Mouse (Mus musculus) adrenal gland, adult 18-20 months (tissue): ENCODE measurements around the gene Cnih3. TPM values are rescaled to one million over a fixed set of nuclear protein-coding genes. Genes with fewer than 3 reads are reported as not detected.
A peak's percentile ranks its signal among the peaks of the same experiment; 100 is the strongest.

Experiments
- DNase-seq, 2 experiments: peaks; one replicate each; pipeline ENCODE4 v3.0.0; 2021 to 2022; ENCODE audit warnings: low spot score in 2 of 2
- long read RNA-seq, 2 experiments: library from polyadenylated mRNA; stranded (forward); transcript quantifications; one replicate each; pipeline ENCODE4 v2.0.0; 2021
- total RNA-seq, 2 experiments: library from RNA; stranded (reverse); gene quantifications; 1 replicate in 1 of 2; 2 replicates in 1 of 2; pipeline ENCODE4 v1.2.3; 2021

Gene Cnih3
- total RNA-seq, result not detected
- long read RNA-seq, experiment 1, result 0 reads
- long read RNA-seq, experiment 2, result 0 reads

DNA sequence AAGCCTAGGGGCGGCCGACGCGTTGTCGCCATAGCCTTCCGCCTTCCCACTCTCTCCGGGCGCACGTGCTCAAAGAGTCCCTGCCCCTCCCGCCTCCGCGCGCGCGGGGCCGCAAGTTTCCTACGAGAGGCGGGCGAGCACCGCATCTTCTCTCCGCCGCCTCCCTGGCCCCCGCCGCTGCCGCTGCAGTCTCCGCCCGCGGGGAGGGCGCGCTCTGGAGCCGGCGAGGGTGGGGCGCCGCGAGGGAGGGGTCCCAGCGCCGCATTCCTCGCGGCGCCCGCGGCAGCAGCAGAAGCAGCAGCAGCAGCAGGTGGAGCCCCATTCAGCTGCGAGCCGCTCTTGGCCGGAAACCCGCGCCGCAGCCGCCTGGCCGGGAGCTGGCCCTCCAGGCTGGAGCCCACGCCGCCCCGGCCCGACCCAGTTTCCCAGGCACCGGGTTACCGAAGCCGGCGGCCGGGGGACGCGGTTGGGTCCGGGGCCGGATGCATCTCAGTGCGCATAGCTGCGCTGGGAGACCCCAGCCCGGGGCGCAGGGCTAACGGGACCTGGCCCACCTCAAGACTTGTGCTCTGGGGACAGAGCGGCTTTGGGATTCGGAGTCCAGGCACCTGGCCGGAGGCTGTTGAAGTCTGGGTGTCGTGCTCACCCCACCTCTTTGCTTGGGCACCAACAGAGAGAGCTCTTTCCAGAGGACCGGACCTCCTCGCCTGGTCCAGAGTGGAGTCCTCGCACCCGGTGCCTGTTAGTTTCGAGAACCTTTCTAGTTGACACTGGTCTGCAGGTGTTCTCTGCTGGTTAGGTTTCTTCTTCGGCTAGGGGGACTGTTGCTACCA lies at the start of gene Cnih3:
Gene Cnih3 (plus strand): TSS at position 262 of the 833 bp plus-strand sequence.
- peak; percentile 14 to 36 for DNase-seq

DNA sequence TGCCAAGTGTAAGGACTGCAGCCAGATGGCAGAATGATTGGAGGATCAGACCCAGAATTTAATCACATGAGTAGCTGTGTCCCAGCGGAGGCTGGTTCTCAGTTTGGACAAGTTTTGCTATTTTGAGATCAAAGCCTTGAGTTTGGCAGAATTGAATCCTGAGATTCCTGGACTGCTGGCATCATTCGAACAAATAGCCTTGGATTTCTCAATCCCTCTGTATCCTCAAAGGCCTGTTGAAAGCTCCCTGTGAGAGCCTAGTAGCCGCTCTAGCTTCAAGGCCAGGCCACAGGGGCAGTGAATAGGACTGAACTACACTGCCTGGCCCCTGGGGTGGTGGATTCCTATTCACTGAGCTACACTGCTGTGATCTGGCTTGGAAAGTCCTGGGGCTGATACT lies 44.4 kb upstream of the Cnih3 start:
- DNase-seq, result peak; percentile 22 to 26

DNA sequence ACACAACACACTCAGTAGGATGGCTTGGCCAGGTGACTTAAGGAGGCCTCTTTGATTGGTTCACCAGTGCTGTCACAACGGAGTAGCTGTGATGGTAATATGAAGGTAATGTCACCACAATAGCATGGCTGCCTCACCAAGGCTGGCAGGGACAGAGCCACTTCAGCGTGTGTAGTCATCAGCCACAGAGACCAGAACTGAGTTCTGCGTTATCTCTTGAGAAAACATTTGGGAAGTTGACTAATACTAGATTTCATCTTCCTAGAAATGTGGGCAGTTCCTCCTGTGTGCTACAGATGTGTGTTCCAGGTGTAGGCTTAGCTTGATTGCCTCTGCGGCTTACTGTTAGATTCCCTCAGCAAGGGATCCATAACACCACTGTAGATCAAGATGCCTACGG lies 41.7 kb upstream of the Cnih3 start:
- no peak for DNase-seq

DNA sequence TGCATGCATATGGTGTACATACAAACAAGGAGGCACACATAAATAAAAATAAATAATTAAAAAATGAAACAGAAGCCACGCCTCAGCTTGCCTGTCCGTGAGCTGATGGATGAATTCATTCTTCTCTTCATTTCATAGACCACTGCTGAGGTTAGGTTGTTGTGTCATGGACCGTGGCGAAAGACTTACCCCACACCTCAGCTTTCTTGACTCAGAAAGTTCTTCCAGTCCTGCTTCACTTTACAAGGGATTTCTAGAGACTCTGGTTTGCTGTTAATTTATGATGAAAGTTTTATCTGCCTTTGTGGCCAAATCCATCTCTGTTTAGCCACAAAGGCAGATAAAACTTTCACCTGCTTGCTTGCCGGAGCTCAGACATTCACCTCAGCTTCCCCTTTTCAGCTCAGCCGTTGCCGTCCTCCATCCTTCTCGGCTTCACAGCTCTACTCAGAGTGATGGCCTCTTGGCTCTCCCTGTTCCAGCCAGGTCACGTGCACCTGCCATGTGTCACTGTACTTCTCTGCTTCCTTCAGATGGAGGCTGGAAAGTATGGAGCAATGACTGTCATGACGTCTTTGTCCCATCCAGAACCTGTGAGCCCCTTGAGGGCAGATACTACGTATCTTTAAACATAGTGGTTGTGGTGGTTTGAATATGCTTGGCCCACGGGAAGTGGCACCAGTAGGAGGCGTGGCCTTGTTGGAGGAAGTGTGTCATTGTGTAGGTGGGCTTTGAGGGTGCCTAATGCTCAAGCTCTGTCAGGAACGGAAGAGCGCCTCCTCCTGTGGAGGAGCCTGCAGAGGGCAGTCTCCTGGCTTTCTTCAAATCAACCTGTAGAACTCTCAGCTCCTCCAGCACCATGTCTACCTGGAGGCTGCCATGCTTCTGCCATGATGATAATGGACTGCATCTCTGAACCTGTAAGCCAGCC lies 40.0 kb upstream of the Cnih3 start:
- no peak for DNase-seq

DNA sequence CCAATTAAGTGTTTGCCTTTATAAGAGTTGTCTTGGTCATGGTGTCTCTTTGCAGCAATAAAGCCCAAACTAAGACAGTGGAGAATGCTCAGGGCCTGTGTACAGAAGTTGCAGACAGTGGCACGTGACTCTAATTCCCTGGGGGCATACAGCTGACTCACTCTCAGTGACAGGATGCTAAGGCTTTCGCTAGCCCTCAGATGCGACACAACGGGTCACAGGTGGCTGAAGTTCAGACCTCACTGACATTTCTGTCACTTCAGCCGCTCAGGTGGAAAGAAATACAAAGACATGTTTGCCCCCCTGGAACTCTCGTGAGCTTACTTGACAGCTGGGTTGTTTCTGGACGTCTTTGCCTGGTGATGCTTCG lies 39.4 kb upstream of the Cnih3 start:
- DNase-seq, result no peak

DNA sequence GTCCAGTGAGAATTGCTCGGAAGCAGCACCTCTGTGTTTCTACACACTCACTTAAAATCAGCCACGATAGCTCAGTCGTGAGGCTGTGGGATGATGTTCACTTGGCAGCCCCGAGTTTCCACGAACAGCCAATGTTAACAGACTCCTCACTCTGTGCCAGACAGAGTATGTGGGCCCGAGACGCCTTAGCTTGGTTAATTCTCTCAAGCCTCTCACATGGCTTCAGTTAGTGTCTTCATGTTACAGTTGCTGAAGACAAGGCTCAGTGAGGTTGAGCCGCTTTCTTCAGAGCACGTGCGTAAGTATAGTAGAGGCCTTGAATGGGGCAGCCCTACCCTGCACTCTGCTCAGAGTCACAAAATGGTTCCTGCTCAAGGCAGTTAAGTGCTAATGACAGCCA lies 38.1 kb upstream of the Cnih3 start:
- DNase-seq, result no peak

DNA sequence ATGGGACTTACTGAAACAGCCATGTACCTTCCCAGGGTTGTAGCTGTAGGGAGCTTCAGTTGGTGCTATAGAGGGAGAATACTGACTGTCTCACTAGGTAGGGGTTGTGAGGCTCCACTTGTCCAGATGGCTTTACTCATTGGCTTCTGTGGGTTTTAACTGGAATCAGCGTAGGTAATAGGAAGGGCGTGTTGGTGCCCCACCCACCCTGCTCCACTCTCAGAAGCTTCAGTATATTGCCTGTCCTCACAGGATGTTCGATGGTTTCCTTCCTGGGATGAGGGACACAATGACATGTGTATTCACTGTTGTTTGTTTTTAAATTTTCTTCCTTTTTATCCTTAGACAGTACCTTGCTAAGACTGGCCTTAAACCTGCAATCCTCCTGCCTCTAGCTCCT lies 37.1 kb upstream of the Cnih3 start:
- DNase-seq, result no peak

DNA sequence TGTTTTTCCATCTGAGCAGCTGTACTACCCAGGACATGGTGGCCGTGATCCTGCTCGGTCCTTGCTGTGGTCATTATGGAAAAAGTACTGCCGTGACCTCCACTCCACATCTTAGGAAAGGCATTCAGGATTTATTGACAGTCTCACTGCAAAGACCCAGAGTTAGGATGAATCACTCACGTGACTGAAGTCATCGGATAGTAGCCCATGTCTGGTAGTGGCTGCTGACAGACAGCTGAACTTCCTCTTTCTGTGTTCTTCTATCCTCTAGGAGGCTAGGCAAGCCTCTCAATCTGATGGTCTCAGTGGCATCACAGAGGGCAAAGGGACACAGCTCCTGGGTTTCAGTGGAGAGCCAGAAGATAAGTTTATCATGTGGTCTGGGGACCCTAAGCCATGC lies 35.9 kb upstream of the Cnih3 start:
- DNase-seq, result no peak

DNA sequence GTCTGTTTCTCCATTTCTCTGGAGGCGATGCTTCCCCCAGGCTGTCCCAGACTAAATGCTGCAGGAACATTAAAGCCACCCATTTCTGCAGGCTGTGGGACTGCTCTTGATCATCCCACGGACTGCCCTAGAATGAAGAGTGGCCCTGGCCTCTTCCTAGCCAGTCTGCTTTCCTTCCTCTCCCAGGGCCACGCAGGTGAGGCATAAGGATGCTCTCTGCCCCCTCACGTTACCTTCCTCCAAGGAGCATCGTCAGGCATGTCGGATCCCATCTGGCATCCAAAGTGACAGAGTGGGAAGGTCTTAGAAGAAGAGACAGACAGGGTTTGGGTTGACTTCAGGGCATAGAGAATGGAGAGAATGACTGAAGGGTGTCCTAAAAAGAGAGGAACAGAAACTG lies 33.0 kb upstream of the Cnih3 start:
- DNase-seq, result no peak

DNA sequence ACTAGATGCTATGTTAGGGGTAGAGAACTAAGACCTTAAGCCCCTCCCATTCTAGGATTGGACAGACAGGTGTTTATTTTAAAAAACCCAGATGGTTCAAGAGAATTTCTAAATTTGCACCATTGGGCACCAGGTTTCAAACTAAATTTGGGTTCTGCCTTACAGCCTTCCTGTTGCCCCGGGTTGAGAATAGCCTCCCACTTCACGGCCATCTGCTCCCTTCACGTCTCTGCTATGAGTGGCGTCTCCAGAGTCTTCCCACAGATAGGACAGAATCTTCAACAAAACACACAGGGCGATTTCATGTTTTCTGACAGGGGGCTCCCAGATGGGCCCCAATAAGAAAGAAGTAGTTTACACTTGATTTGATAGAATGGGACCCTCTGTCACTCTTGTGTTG lies 31.3 kb upstream of the Cnih3 start:
- DNase-seq, result no peak

DNA sequence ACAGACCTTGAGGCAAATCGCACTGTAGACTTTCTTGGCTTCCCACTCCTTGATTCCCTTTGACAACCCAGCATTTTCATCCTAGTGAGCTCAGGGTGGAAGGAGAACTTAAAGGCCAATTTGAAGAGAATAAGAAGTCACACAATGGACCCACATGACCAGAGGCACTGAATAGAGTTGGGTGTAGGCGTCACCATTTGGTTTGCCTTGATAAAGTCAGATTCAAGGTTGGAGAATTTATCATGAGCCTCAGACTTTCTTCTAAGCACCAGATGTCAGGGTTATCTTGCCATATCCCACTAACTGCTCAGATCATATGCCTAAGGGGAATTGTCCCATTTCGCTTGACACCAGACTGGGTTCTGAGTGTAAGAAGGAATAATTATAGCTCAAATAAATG lies 29.3 kb upstream of the Cnih3 start:
- no peak for DNase-seq

DNA sequence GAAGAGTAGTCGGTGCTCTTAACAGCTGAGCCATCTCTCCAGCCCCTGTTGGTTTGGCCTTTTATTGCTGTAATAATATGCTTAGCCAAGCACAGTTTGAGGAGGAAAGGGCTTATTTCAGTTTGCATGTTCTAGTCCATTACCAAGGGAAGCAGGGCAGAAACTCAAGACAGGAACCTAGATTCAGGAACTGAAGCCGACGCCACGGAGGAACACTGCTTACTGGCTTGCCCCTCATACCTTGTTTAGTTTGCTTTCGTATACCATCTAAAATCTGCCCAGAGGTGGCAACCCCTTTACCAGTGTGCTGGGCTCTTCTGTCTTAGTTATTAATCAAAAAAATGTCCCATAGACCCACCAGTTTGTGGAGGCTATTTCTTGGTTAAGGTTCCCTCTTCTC lies 25.3 kb upstream of the Cnih3 start:
- DNase-seq, result no peak

DNA sequence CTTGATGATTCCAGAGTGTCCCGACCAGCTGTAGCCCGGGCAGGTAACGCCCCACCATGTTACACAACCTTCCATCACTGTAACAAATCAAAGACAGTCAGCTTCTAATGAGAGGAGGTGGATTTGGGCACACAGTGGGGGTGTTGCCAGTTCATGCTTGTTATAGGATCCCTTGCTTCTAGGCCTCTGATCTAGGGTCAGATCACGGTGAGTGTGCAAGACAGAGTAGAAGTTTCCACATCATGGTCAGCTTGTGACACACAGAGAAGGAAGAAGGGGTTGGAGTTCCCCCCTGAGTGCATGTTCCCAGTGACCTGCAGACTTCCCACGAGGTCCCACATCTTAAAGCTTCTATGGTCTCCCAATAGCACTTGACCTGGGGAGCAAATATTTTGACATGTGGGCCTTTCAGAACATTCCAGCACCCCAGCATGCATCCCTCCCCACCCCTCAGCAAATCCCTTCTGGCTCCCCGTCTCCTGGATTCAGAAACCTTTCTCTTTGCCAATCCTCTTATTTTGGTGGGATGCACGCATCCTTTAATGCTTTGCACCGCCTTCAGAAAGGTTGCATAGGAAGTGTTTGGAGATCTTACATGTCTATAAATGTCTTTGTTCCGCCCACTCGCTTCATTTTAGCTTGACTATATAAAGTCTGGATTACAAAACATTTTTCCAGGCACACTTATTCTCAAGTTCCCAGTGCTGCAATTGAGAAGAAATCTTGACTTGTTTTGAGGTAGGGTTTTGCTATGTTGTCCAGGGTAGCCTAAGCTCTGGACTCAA lies 24.6 kb upstream of the Cnih3 start:
- no peak for DNase-seq

DNA sequence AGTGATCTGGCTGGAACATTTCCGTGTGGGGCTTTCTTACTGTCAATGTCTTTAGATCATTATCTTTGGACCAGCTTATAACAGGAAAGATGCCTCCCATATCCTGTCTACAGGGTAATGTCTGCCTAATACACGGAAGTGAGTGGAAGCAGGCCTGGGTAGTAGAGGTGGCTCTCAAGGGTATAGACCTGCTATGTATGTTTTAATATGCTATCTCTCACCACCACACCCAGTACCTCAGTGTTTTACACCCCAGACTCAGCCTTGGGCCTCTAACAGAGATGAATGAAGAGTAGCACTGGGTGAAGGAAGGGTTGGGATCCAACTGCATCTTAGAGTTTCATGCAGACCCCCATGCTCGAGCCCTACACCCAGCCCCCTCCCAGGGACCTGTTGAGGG lies 23.3 kb upstream of the Cnih3 start:
- DNase-seq, result no peak

DNA sequence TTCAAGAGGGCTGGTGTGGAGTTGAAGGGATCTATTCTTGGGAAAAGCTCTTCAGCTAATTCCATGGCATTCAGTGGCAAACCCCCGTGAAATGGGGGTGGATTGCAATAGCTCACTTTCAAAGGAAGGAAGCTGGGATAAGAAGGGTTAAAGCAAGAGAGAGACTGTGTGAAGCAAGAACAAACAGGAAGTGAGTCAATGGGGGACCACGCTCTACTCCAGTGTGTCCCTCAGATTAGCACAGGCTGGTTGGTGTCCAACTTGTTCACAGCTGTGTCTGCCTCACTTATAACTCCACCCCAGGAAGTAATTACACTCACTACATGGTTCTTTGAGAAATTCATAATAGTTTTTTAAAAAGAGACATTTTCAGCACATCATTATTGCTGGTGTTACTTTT lies 19.8 kb upstream of the Cnih3 start:
- no peak for DNase-seq

DNA sequence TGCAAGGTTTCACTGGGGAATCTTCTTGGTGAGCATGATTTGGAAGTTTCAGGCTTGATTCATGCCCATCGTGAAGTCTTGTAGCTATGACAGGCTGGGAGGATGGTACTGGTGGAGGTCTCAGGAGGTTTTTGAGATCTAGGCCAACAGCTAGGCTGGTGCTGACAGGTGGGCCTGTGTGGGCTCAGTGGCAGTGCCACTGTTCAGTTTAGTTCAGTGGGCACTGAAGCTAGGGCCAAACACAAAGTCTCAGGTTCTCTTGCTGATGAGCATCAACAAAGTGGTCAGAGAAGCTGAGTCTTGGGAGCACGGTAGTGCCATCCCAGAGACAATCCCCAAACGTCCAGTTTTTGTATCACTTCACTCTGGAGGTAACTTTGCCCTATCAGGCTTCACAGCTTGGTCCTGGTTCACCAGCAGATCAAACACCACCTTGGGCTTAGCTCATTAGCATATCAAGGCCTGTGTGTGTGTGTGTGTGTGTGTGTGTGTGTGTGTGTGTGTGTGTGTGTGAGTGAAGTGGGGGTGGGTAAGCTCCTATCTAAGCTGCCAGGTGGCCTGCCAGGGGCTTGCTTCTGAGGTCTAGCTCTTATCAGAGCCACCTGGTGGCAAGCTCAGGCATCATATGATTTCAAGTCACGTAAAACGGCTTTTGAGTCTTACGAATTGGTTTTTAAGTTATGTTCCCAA lies 18.0 kb upstream of the Cnih3 start:
- no peak for DNase-seq

DNA sequence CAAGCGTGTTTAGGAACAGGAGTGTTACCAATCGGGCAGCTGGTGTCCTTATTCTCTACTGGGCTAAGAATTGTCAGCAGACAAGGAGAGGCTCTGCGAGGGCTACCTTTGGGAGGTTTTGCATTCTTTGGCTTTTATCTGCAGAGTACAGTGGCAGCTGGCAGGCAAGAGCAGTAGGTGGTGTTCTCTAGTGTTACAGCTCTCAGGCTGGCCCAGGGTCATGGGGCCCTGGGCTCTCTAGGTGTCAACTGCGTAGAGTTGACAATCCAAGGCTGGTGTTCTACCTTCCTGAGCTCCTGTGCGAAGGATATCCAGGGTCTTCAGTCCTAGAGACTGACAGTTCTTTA lies 17.4 kb upstream of the Cnih3 start:
- no peak for DNase-seq

DNA sequence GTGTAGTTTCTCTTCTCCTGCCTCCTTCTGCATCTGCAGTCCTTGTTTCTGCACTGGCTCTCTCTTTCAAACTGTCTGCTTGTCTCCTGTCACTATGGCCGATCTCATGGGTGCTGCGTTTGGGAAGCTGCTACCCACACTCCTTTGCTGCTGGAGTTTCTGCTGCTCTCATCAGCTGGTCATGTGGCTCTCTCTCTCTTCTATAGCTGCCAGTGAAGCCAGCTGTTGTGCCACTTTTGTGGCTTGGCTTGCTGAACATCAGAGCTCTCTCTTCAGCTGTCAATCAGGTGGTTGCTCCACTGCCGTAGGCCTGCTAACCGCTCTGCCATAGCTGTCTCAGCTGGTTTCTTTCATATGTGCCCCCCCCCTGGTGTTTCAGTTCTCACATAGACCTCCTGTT lies 17.0 kb upstream of the Cnih3 start:
- no peak for DNase-seq

DNA sequence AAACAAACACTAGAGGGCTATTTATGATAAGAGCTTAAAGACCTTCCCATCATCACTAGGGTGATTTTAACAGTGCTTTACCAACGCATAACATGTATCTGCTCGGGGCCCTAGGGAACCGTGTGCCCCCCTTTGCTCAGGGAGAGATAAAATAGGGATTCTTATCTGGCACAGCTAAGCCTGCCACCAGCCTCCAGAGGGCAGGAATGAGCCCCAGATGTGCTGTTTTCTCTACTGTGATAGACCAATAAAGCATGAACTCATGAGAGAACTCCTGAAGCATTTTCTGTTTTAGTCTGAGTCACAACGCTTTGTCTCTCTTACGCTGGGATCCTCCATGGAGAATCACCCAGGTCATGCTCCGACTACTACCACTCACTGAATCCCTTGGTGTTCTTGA lies 15.6 kb upstream of the Cnih3 start:
- DNase-seq, result no peak

DNA sequence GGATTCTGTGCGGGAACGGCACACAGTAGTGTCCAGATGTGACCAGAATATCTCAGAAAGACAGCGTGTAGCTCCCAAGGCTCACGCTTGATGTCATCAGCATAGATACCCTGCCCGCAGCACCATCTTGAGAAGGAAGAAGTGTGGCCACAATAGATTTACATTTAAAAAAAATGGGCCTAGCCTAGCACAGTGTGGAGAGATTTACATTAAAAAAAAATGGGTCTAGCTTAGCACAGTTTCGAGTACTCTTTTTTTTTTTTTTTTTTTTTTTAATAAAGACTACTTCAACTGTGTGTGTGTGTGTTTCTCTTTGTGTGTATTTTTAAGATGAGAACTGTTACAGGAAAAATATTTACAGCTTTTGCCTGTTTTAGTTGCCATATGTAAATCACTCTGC lies 13.3 kb upstream of the Cnih3 start:
- no peak for DNase-seq

DNA sequence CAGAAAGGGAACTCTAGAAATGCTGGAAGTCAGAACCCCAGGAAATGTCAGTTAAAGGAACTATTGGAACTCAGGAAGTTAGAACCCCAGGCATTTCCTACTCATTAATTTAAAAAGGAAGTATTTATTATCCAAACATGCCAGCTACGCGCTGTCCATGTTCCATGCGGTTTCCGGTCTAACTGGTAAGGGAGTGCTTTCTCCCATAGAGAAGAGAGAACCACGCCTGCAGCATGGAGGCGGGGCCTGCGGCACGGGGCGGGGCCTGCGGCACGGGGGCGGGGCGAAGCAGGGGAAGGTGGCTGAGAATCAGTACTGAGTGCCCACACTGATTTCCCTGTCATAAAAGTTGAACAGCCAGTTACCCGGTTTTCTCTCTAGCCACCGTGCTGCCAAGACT lies 6.9 kb upstream of the Cnih3 start:
- no peak for DNase-seq
